Mouse (Mus musculus): ENCODE data around the gene Zfp683. TPM values are rescaled to one million over a fixed set of nuclear protein-coding genes. Genes with fewer than 3 reads are reported as not detected.

Zfp683 gene
- total and polyA plus RNA-seq, 3 experiments: 0.16 TPM; not detected in 2

DNA sequence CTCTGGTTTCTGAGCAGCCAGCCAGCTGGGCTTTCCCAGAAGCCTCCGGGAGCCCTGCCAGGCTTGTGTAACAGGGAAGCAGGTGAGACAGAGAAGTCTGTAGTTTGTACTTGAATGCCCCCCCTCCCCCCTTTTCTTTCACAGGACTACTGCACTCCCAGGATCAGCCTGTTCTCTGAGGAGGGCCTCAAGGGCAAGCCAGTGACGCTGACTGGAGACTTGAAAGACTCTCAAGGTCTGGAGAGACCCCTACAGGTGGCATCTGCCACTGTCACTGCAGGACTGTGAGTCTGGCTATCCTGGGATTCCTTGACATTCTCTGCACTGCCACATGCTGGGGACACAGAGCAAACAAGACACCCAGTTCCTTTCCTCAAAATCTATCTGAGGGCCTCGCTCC is 25.1 kb downstream of the Zfp683 start:
- H3K9me3 ChIP-seq (replicated peaks; ENCODE audit: low read length): no peaks in the 10 kb centered on the region
- H3K27ac ChIP-seq (ENCODE audit: insufficient read depth, low read depth): no peak overlapping the region
- H3K27me3 ChIP-seq (replicated peaks): peaks cover 2% of the 10 kb centered on the region
- dilution Hi-C loops (cut with MboI; ENCODE audit: extremely low pct_ligation_motif_present, extremely low pct_unique_long_range_greater_than_20kb, low sequenced_read_pairs) (no loop called here), in situ Hi-C loops (cut with MboI; ENCODE audit: low pct_ligation_motif_present, low pct_unique_long_range_greater_than_20kb, low sequenced_read_pairs) (loop anchor here (5.0 to 25.0 kb wide), 3 partner anchors 41 to 491 kb away; partner anchors contain the start of genes Gpn2 and Lin28a)
- H3K9ac ChIP-seq (ENCODE audit: insufficient read depth, low read depth): no peak overlapping the region
- peaks cover 0 to 1% of the 10 kb centered on the region in 2 experiments for H3K36me3 ChIP-seq (replicated peaks in 1 of 2; ENCODE audit: control insufficient read depth in 1 of 2, insufficient read depth in 1 of 2, low read length in 1 of 2)
- TF ChIP-seq GABPA (IDR thresholded peaks at IDR 0.05; ENCODE audit: insufficient replicate concordance, low read depth, low read length): no peak
- no peak for TF ChIP-seq ZNF384 (IDR thresholded peaks at IDR 0.05; ENCODE audit: low read depth, low read length)
- TF ChIP-seq MYC (IDR thresholded peaks at IDR 0.05; ENCODE audit: low read depth, low read length): 0 out of 2 replicates have a peak, but pooled peaks have one; percentile 16
- TF ChIP-seq IRF4 (IDR thresholded peaks at IDR 0.05; ENCODE audit: low read depth, low read length): no peak
- no peak for TF ChIP-seq TCF12 (IDR thresholded peaks at IDR 0.05; ENCODE audit: low read depth, low read length)
- TF ChIP-seq MEF2A (IDR thresholded peaks at IDR 0.05; ENCODE audit: borderline replicate concordance, low read depth, low read length): peak; percentile 43; the same call in 1 of the 2 replicates
- TF ChIP-seq NELFE (IDR thresholded peaks at IDR 0.05; ENCODE audit: low read depth, low read length): peak; percentile 29; the same call in 1 of the 2 replicates
- TF ChIP-seq JUN (IDR thresholded peaks at IDR 0.05; ENCODE audit: insufficient read depth, low read depth, low read length): no peak
- TF ChIP-seq CTCF (conservative IDR thresholded peaks at IDR 0.05 in 1 of 2, IDR thresholded peaks at IDR 0.05 in 1 of 2; ENCODE audit: low read depth in 2 of 2, low read length in 2 of 2): peak; percentile 50 to 94; a peak in 3 of 4 replicates
- no peak for TF ChIP-seq ETS1 (conservative IDR thresholded peaks at IDR 0.05; ENCODE audit: low read depth, low read length)
- peak; percentile 88 for TF ChIP-seq RAD21 (IDR thresholded peaks at IDR 0.05; ENCODE audit: low read depth, low read length)
- no peak for TF ChIP-seq ZKSCAN1 (IDR thresholded peaks at IDR 0.05; ENCODE audit: borderline replicate concordance, low read depth, low read length)
- TF ChIP-seq CHD1 (IDR thresholded peaks at IDR 0.05; ENCODE audit: low read depth, low read length): no peak
- TF ChIP-seq MAZ (IDR thresholded peaks at IDR 0.05; ENCODE audit: low read depth, low read length): no peak
- peak; percentile 43 for TF ChIP-seq ZC3H11A (IDR thresholded peaks at IDR 0.05; ENCODE audit: low read depth, low read length)
- TF ChIP-seq MXI1 (IDR thresholded peaks at IDR 0.05; ENCODE audit: low read depth, low read length): no peak
- TF ChIP-seq POLR2A (IDR thresholded peaks at IDR 0.05; ENCODE audit: low read depth, low read length): no peak
- TF ChIP-seq PAX5 (IDR thresholded peaks at IDR 0.05; ENCODE audit: low read length): no peak
- TF ChIP-seq RCOR1 (conservative IDR thresholded peaks at IDR 0.05; ENCODE audit: low read depth, low read length): no peak
- TF ChIP-seq SMC3 (IDR thresholded peaks at IDR 0.05; ENCODE audit: low read depth, low read length): peak; percentile 89
- no peak for TF ChIP-seq ELF1 (IDR thresholded peaks at IDR 0.05; ENCODE audit: low read depth, low read length)
- H3K4me1 ChIP-seq (ENCODE audit: control insufficient read depth in 1 of 2, insufficient read depth in 2 of 2): peaks cover 4 to 24% of the 10 kb centered on the region in 2 experiments
- DNase-seq (ENCODE audit: extremely low read depth): peak; percentile 88
- H3K4me2 ChIP-seq (ENCODE audit: insufficient read depth, low read depth, poor library complexity, severe bottlenecking): no peak overlapping the region
- H3K4me3 ChIP-seq (replicated peaks in 1 of 3; ENCODE audit: low read depth in 2 of 3, low read length in 2 of 3, poor library complexity in 1 of 3): no peak overlapping the region
- no peaks in the 10 kb centered on the region for H3K79me2 ChIP-seq (replicated peaks; ENCODE audit: control insufficient read depth, extremely low read depth, insufficient read depth, poor library complexity, severe bottlenecking)

DNA sequence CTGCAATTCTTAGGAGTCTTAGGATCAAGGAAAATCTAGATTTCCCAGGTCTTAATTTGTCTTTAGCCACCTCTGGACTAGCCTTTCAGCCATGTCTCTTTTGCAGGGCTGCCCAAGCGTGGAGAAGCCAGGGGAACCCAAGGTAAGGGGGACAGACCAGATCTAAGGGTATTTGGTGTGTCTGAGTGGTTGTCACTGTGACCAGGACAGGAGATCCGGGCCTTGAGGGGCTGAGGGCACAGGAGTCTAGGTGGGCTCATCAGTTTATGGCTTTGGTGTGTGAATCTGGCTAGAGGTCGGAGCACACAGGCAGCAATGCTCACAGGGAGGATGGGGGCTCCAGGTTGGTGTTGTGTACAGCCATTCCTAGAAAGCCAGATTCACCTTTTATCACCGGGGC is 27.0 kb downstream of the Zfp683 start:
- Histone ChIP-seq H3K27ac (ENCODE audit: insufficient read depth, low read depth) (no peak overlapping the region), H3K4me3 (replicated peaks in 1 of 3; ENCODE audit: low read depth in 2 of 3, low read length in 2 of 3, poor library complexity in 1 of 3) (no peak overlapping the region), H3K79me2 (replicated peaks; ENCODE audit: control insufficient read depth, extremely low read depth, insufficient read depth, poor library complexity, severe bottlenecking) (no peaks in the 10 kb centered on the region), H3K9me3 (replicated peaks; ENCODE audit: low read length) (peaks cover 4% of the 10 kb centered on the region), H3K36me3 (replicated peaks in 1 of 2; ENCODE audit: control insufficient read depth in 1 of 2, insufficient read depth in 1 of 2, low read length in 1 of 2) (peaks cover 0 to 9% of the 10 kb centered on the region in 2 experiments), H3K4me1 (ENCODE audit: control insufficient read depth in 1 of 2, insufficient read depth in 2 of 2) (peaks cover 4 to 24% of the 10 kb centered on the region in 2 experiments), H3K4me2 (ENCODE audit: insufficient read depth, low read depth, poor library complexity, severe bottlenecking) (no peak overlapping the region), H3K9ac (ENCODE audit: insufficient read depth, low read depth) (no peak overlapping the region), H3K27me3 (replicated peaks) (no peaks in the 10 kb centered on the region)
- in situ Hi-C loops (cut with MboI; ENCODE audit: low pct_ligation_motif_present, low pct_unique_long_range_greater_than_20kb, low sequenced_read_pairs): loop anchor here (25.0 kb wide), 1 partner anchor 493 kb away; the partner anchor contains the start of gene Gpn2
- dilution Hi-C loops (cut with MboI; ENCODE audit: extremely low pct_ligation_motif_present, extremely low pct_unique_long_range_greater_than_20kb, low sequenced_read_pairs): no loop called here
- DNase-seq (ENCODE audit: extremely low read depth): no peak
- no peak for TF ChIP-seq RAD21 (IDR thresholded peaks at IDR 0.05; ENCODE audit: low read depth, low read length)
- no peak for TF ChIP-seq KAT2A (IDR thresholded peaks at IDR 0.05; ENCODE audit: insufficient replicate concordance, low read length)
- TF ChIP-seq TBP (conservative IDR thresholded peaks at IDR 0.05; ENCODE audit: low read depth, low read length): no peak
- TF ChIP-seq SMC3 (IDR thresholded peaks at IDR 0.05; ENCODE audit: low read depth, low read length): no peak
- TF ChIP-seq CTCF (conservative IDR thresholded peaks at IDR 0.05 in 1 of 2, IDR thresholded peaks at IDR 0.05 in 1 of 2; ENCODE audit: low read depth in 2 of 2, low read length in 2 of 2): no peak
- TF ChIP-seq SIN3A (IDR thresholded peaks at IDR 0.05; ENCODE audit: low read length): no peak
- no peak for TF ChIP-seq USF2 (conservative IDR thresholded peaks at IDR 0.05; ENCODE audit: low read depth, low read length)
- TF ChIP-seq ZNF384 (IDR thresholded peaks at IDR 0.05; ENCODE audit: low read depth, low read length): no peak
- TF ChIP-seq USF1 (IDR thresholded peaks at IDR 0.05; ENCODE audit: low read depth, low read length): no peak
- TF ChIP-seq HCFC1 (IDR thresholded peaks at IDR 0.05; ENCODE audit: low read depth, low read length): no peak
- TF ChIP-seq NRF1 (IDR thresholded peaks at IDR 0.05; ENCODE audit: low read depth, low read length): no peak
- no peak for TF ChIP-seq PAX5 (IDR thresholded peaks at IDR 0.05; ENCODE audit: low read length)
- no peak for TF ChIP-seq ZC3H11A (IDR thresholded peaks at IDR 0.05; ENCODE audit: low read depth, low read length)
